In the genomic region with DNA sequence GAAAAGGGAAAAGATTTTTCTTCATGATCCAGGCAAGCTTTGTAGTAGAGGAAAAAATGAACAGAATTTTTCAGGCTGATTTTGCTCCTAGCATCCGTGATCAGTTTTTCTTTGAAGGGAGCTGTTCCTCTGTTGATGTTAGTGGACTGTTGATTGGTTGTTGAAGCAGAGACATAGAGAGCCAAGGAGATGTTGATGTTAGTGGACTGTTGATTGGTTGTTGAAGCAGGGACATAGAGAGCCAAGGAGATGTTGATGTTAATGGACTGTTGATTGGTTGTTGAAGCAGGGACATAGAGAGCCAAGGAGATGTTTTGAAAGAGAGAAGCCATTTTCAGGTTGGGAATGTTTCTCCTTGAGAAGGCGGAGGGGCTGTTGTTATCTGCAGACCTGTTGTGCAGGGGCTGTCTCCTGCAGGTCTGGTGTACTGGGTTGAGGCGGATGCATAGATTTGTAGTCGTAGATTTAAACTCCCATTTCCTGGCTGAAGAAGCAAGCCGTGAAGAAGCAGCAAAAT, we compare ENCODE assay signal across 12 mouse cellular contexts. TPM values are rescaled to one million over a fixed set of nuclear protein-coding genes. Genes with fewer than 3 reads are reported as not detected.
A peak's percentile ranks its signal among the peaks of the same experiment; 100 is the strongest.
DNase-seq lines count a peak whose midpoint lies in the region; ATAC-seq and TF ChIP-seq lines count a peak whose summit lies in the region.
"Had no signal": no experiment of that assay in that cellular context is flagged by ENCODE, and none has a peak within 500 bp of the region (broad histone marks: within the 10 kb centered on the region; RNA-seq: fewer than 3 reads in every experiment).

No protein-coding gene starts in this region.

- H3K4me2 ChIP-seq in heart, embryonic 15.5 days, result peak overlapping the region; percentile 39
- H3K4me2 ChIP-seq in lung, postnatal 0 days (replicated peaks; ENCODE audit: low read depth, low read length), result peak overlapping the region; percentile 28; the same call in 1 of the 2 replicates
- H3K4me2 ChIP-seq in neural tube, embryonic 15.5 days, result peak overlapping the region; percentile 31
- H3K4me2 ChIP-seq: embryonic facial prominence, embryonic 13.5 days; liver, embryonic 15.5 days had no signal

- peaks cover 71% of the 10 kb centered on the region for H3K4me1 ChIP-seq in heart, embryonic 15.5 days (replicated peaks)
- peaks cover 84% of the 10 kb centered on the region for H3K4me1 ChIP-seq in megakaryocyte, embryonic 14.5 days
- peaks cover 43% of the 10 kb centered on the region; the same call in 1 of the 2 replicates for H3K4me1 ChIP-seq in lung, postnatal 0 days (ENCODE audit: insufficient read depth, low read depth, low read length)
- H3K4me1 ChIP-seq in neural tube, embryonic 15.5 days, result peaks cover 78% of the 10 kb centered on the region
- H3K4me1 ChIP-seq in kidney, adult 2 months (ENCODE audit: control insufficient read depth, insufficient read depth, low read length), result peaks cover 33% of the 10 kb centered on the region

- TF ChIP-seq CTCF in lung, postnatal 0 days (IDR thresholded peaks at IDR 0.05), result no peak
- no peak for TF ChIP-seq CTCF in kidney, adult 2 months (conservative IDR thresholded peaks at IDR 0.05; ENCODE audit: insufficient read depth, insufficient read length, low read depth, low read length)

- WGBS in heart, embryonic 15.5 days, result 42% methylated on average over 5 of the region's 5 CpGs
- WGBS in lung, postnatal 0 days, result 60% methylated on average over 5 of the region's 5 CpGs
- WGBS in neural tube, embryonic 15.5 days, result 47% methylated on average over 5 of the region's 5 CpGs
- 52% methylated on average over 5 of the region's 5 CpGs for WGBS in kidney, adult 2 months

- no peak for DNase-seq in heart, postnatal 10 days
- peak; percentile 62 for DNase-seq in lung, postnatal 0 days (ENCODE audit: low spot score)
- no peak for DNase-seq in kidney, adult 2 months
- DNase-seq: adrenal gland, postnatal 25 days; right cerebral cortex, adult 18-20 months had no signal

- no peak for TF ChIP-seq POLR2A in kidney, adult 2 months (IDR thresholded peaks at IDR 0.05; ENCODE audit: low read depth, low read length)

- no peaks in the 10 kb centered on the region for H3K27me3 ChIP-seq in heart, embryonic 15.5 days
- H3K27me3 ChIP-seq in megakaryocyte, embryonic 14.5 days (replicated peaks), result no peaks in the 10 kb centered on the region
- H3K27me3 ChIP-seq in lung, postnatal 0 days (replicated peaks; ENCODE audit: insufficient read depth, low read length), result no peaks in the 10 kb centered on the region
- H3K27me3 ChIP-seq in neural tube, embryonic 15.5 days (replicated peaks), result no peaks in the 10 kb centered on the region
- H3K27me3 ChIP-seq in kidney, adult 2 months (replicated peaks; ENCODE audit: control insufficient read depth, insufficient read depth, low read length), result no peaks in the 10 kb centered on the region
- H3K27me3 ChIP-seq: embryonic facial prominence, embryonic 13.5 days had no signal

- H3K9ac ChIP-seq in heart, embryonic 15.5 days, result no peak overlapping the region
- H3K9ac ChIP-seq in lung, postnatal 0 days (replicated peaks; ENCODE audit: low read depth), result no peak overlapping the region
- H3K9ac ChIP-seq in neural tube, embryonic 15.5 days (replicated peaks), result no peak overlapping the region
- H3K9ac ChIP-seq: embryonic facial prominence, embryonic 13.5 days; liver, embryonic 15.5 days had no signal

- TF ChIP-seq EP300 in lung, postnatal 0 days (IDR thresholded peaks at IDR 0.05), result no peak

- no peak for ATAC-seq in heart, embryonic 15.5 days (replicated peaks; ENCODE audit: insufficient number of reproducible peaks, insufficient read depth, low FRiP score, low read depth)
- ATAC-seq in megakaryocyte, adult 5-6 weeks (ENCODE audit: poor library complexity, severe bottlenecking), result no peak
- peak; percentile 24 for ATAC-seq in lung, postnatal 0 days
- ATAC-seq in neural tube, embryonic 15.5 days (ENCODE audit: low FRiP score), result no peak

- intact Hi-C loops in heart, postnatal 10 days (cut with DNase I), result no loop called here

- 0 out of 2 replicates have a peak overlapping the region, but pooled peaks have one; percentile 26 for H3K27ac ChIP-seq in heart, embryonic 15.5 days
- peak overlapping the region; percentile 15; the same call in 1 of the 2 replicates for H3K27ac ChIP-seq in lung, postnatal 0 days (ENCODE audit: low read length)
- H3K27ac ChIP-seq in neural tube, embryonic 15.5 days (replicated peaks), result no peak overlapping the region; the same call in 1 of the 2 replicates
- no peak overlapping the region for H3K27ac ChIP-seq in kidney, adult 2 months (ENCODE audit: insufficient read depth, low read depth, low read length)
- H3K27ac ChIP-seq: embryonic facial prominence, embryonic 13.5 days; liver, embryonic 15.5 days had no signal

- H3K36me3 ChIP-seq in heart, embryonic 15.5 days, result peaks cover 4% of the 10 kb centered on the region; the same call in 1 of the 2 replicates
- peaks cover 25% of the 10 kb centered on the region for H3K36me3 ChIP-seq in megakaryocyte, embryonic 14.5 days (replicated peaks; ENCODE audit: low read length)
- no peaks in the 10 kb centered on the region for H3K36me3 ChIP-seq in lung, postnatal 0 days (ENCODE audit: insufficient read depth, low read length)
- H3K36me3 ChIP-seq in neural tube, embryonic 15.5 days, result no peaks in the 10 kb centered on the region
- H3K36me3 ChIP-seq in kidney, adult 2 months (ENCODE audit: control insufficient read depth, insufficient read depth, low read length), result no peaks in the 10 kb centered on the region
- H3K36me3 ChIP-seq: liver, embryonic 15.5 days had no signal

- H3K9me3 ChIP-seq in heart, embryonic 15.5 days (replicated peaks), result no peaks in the 10 kb centered on the region
- H3K9me3 ChIP-seq in megakaryocyte, embryonic 14.5 days, result no peaks in the 10 kb centered on the region
- no peaks in the 10 kb centered on the region for H3K9me3 ChIP-seq in lung, postnatal 0 days (ENCODE audit: low read length)
- no peaks in the 10 kb centered on the region for H3K9me3 ChIP-seq in neural tube, embryonic 15.5 days (replicated peaks)
- H3K9me3 ChIP-seq: embryonic facial prominence, embryonic 13.5 days; liver, embryonic 15.5 days had no signal

- no peak overlapping the region for H3K4me3 ChIP-seq in heart, embryonic 15.5 days
- peak overlapping the region; percentile 73 for H3K4me3 ChIP-seq in megakaryocyte, embryonic 14.5 days (replicated peaks)
- H3K4me3 ChIP-seq in lung, postnatal 0 days (ENCODE audit: low read depth, low read length), result no peak overlapping the region
- H3K4me3 ChIP-seq in neural tube, embryonic 15.5 days (replicated peaks), result no peak overlapping the region
- no peak overlapping the region for H3K4me3 ChIP-seq in kidney, adult 2 months (ENCODE audit: insufficient read depth, low read depth, low read length)
- H3K4me3 ChIP-seq: embryonic facial prominence, embryonic 13.5 days; liver, embryonic 15.5 days; myocyte had no signal

RNA-seq across cellular contexts. Expression of gene Gnaq, which starts 5.5 kb away (rescaled TPM):
- polyA plus RNA-seq in heart, embryonic 15.5 days (2015; fragmentation: Nextera tagmentation; extraction: Ambion mirVana), result 15.7 and 19.5 TPM in 2 replicates
- 10 to 100 TPM; 37.3 to 38.1 TPM for total RNA-seq in heart, postnatal 10 days (2021)
- 2.6 and 12.6 TPM in 2 replicates for polyA plus RNA-seq in megakaryocyte, embryonic 14.5 days (2012; ENCODE audit: insufficient read depth, low replicate concordance)
- 24.9 and 28.3 TPM in 2 replicates for total RNA-seq in megakaryocyte, adult 5-6 weeks (2015)
- 17.8 and 25.3 TPM in 2 replicates for total RNA-seq in megakaryocyte, adult 5-6 weeks (2017)
- polyA plus RNA-seq in lung, postnatal 0 days (2015; fragmentation: Nextera tagmentation; extraction: Ambion mirVana), result 27.6 and 30.2 TPM in 2 replicates
- polyA plus RNA-seq in neural tube, embryonic 15.5 days (2015; fragmentation: Nextera tagmentation; extraction: Ambion mirVana), result 98.0 and 110 TPM in 2 replicates
- 13.2 and 15.6 TPM in 2 replicates for polyA plus RNA-seq in kidney, adult 2 months (2012; rRNA removed)

Comparison
In these comparisons a context has a peak if more than half of its experiments do, and no peak if none do; other contexts are left out.
1. H3K27ac ChIP-seq: peak in heart, embryonic 15.5 days (single experiment) and lung, postnatal 0 days (single experiment); none in neural tube, embryonic 15.5 days (single experiment) and kidney, adult 2 months (single experiment).
2. Peak in every context shown above with its lines, with median percentiles within 50 percentile points of each other: H3K4me2 ChIP-seq.